Mouse (Mus musculus) bone marrow macrophage, adult 2 months (primary cell): ENCODE measurements at regions not wholly inside any gene's neighbourhood (a gene's known extent, or its start where the extent isn't known, plus 50 kb on each side); places are given as distances from the start of the nearest gene placed in this dataset.

Experiments used
- CTCF ChIP-seq: IDR thresholded peaks from 2 replicates; pipeline ENCODE4 v1.5.1; 2012; ENCODE audit warnings: low read depth, mild to moderate bottlenecking, low read length, moderate library complexity
- POLR2A ChIP-seq: IDR thresholded peaks from 2 replicates; pipeline ENCODE4 v1.6.1; 2012; ENCODE audit warnings: mild to moderate bottlenecking, low read depth, low read length, borderline replicate concordance

DNA sequence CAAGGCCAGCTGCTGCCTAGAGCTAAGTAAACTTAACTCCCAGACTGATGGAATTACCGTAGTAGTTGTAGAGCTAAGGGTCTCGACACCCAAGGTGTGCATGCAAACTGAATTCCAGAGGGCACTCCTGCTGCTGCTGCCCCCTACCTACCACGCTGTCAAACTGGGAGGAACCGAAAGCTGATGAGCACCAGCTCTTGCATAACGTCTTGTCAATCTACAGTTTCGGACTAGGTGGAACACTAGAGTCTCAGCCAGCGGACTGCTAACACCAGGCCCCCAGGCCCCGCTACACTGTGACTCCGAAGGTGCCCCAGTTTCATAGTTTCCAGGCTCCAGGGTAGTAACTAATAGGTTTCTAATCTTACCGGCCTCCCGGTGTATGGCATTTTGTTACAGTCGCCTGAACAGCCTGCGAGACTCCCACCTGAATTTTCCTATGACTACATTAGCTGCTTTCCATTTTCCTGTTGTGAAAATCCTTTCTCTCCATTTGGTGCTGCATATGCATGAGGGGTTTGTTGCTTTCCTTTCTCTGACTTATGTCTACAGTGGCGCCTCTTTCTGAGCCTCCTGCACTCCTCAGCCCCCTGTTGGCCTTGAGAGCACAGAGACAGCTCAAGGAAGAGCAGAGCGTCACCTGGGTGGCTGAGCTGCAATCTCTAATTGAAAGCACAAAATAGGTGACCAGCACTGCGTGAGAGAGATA is 243.2 kb upstream of the Slc24a2 start:
- TF ChIP-seq POLR2A (no peak), CTCF (no peak)
